Mouse (Mus musculus): Measurements from ENCODE around the gene Exosc5.

DNA sequence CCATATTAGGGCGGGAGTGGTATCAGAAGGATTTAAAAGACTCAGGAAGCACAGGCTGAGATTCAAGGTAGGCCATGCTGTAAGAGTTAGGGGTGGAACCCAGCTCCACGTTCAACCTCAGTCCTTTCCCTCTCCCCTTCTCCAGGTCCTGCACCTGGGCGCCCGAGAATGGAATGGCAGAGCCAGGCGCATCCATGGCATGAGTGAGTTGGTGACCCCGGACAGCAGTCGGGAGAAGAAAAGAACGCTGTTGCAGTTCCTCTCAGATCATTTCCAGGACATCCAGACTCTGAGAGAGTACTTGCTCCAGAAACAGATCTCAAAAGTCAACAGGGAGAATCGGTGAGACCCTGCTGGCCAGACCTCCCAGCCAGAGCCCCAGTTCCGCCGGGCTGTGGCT lies 38.2 kb upstream of the Exosc5 start:
- TF ChIP-seq CTCF (conservative IDR thresholded peaks at IDR 0.05 in 1 of 2, IDR thresholded peaks at IDR 0.05 in 1 of 2; ENCODE audit: low read depth in 2 of 2, low read length in 2 of 2) (no peak), POLR2A (IDR thresholded peaks at IDR 0.05; ENCODE audit: low read depth, low read length) (no peak), ZC3H11A (IDR thresholded peaks at IDR 0.05; ENCODE audit: low read depth, low read length) (no peak), GABPA (IDR thresholded peaks at IDR 0.05; ENCODE audit: insufficient replicate concordance, low read depth, low read length) (no peak), TCF12 (IDR thresholded peaks at IDR 0.05; ENCODE audit: low read depth, low read length) (no peak)
